Mouse (Mus musculus): Measurements from ENCODE around the gene Tm7sf3.

The Tm7sf3 gene

GRCm38 (mm10) chr6:146631847-146632246 lies 10.8 kb downstream of the Tm7sf3 start:
- in situ Hi-C loops (cut with MboI; ENCODE audit: low pct_unique_long_range_greater_than_20kb in 1 of 2, low sequenced_read_pairs in 2 of 2, unreplicated experiment in 1 of 2) = loop anchor here in 1 of 2 experiments (25.0 kb wide), 1 partner anchor 455 kb away; the partner anchor contains the start of genes Klhl42 and Mansc4

- in situ Hi-C loops (cut with MboI; ENCODE audit: low pct_unique_long_range_greater_than_20kb in 1 of 2, low sequenced_read_pairs in 2 of 2, unreplicated experiment in 1 of 2) = loop anchor here in 1 of 2 experiments (25.0 kb wide), 1 partner anchor 456 kb away; the partner anchor contains the start of genes Klhl42 and Mansc4
These were observed 11.7 kb downstream of the Tm7sf3 start for GRCm38 (mm10) chr6:146630961-146631360.

GRCm38 (mm10) chr6:146629781-146630756 lies 12.6 kb downstream of the Tm7sf3 start:
- in situ Hi-C loops (cut with MboI; ENCODE audit: low pct_unique_long_range_greater_than_20kb in 1 of 2, low sequenced_read_pairs in 2 of 2, unreplicated experiment in 1 of 2) = loop anchor here in 1 of 2 experiments (25.0 kb wide), 1 partner anchor 457 kb away; the partner anchor contains the start of genes Klhl42 and Mansc4

DNA sequence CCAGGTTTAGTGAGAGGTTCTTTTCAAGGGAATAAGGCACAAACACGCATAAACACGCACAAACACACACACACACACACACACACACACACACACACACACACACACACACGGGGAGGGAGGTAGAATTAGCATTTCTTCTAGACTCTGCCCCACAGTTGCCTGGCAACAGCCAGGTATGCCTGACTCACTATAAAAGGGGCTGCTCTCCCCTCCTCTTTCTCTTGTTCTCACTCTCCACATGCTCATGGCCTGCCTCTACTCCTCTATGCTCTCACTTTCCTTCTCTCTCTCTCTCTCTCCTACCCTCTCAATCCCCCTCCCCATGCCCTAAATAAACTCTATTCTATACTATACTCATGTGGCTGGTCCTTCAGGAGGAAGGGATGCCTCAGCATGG lies 14.5 kb downstream of the Tm7sf3 start:
- in situ Hi-C loops (cut with MboI; ENCODE audit: low pct_unique_long_range_greater_than_20kb in 1 of 2, low sequenced_read_pairs in 2 of 2, unreplicated experiment in 1 of 2) = loop anchor here in 1 of 2 experiments (25.0 kb wide), 1 partner anchor 459 kb away; the partner anchor contains the start of genes Klhl42 and Mansc4

DNA sequence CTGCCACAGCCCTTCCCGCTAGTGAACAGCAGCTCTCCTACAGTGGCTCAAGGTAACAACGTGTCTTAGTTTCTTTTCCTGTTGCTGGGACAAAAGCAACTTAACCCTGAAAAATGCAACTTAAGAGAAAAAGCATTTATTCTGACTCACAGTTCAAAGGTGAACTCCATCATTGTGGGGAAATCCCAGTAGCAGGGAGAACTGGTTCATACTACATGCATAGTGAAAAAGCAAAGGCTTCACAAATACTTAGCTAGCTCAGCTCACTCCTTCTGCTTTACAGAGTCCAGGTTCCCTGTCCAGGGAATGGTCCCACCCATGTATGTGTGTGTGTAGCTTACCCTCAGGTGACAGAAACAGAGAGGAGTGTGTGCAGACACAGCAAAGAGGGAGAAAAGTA lies 26.0 kb downstream of the Tm7sf3 start:
- in situ Hi-C loops (cut with MboI; ENCODE audit: low pct_unique_long_range_greater_than_20kb in 1 of 2, low sequenced_read_pairs in 2 of 2, unreplicated experiment in 1 of 2) = no loop called here

GRCm38 (mm10) chr6:146615891-146616290 lies 26.7 kb downstream of the Tm7sf3 start:
- in situ Hi-C loops (cut with MboI; ENCODE audit: low pct_unique_long_range_greater_than_20kb in 1 of 2, low sequenced_read_pairs in 2 of 2, unreplicated experiment in 1 of 2) = no loop called here

- in situ Hi-C loops (cut with MboI; ENCODE audit: low pct_unique_long_range_greater_than_20kb in 1 of 2, low sequenced_read_pairs in 2 of 2, unreplicated experiment in 1 of 2) = no loop called here
These were observed 28.1 kb downstream of the Tm7sf3 start for GRCm38 (mm10) chr6:146614541-146614940.

DNA sequence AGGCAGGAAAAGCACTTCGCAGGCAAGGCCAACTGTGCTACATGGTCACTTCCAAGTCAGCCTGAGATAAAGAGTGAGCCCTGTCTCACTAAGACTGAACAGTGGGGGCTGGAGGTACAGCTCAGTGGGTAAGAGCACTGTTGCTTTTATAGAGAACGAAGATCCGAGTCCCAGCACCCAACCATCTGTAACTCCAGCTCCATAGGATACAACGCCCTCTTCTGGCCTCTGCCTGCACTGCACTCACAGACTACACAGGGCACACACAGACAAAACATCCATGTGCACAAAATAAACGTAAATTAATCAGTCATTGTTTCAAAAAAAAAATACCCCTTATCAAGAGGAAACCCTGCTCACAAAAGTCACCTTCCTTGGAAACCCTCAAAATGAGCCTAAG lies 28.7 kb downstream of the Tm7sf3 start:
- in situ Hi-C loops (cut with MboI; ENCODE audit: low pct_unique_long_range_greater_than_20kb in 1 of 2, low sequenced_read_pairs in 2 of 2, unreplicated experiment in 1 of 2) = no loop called here

DNA sequence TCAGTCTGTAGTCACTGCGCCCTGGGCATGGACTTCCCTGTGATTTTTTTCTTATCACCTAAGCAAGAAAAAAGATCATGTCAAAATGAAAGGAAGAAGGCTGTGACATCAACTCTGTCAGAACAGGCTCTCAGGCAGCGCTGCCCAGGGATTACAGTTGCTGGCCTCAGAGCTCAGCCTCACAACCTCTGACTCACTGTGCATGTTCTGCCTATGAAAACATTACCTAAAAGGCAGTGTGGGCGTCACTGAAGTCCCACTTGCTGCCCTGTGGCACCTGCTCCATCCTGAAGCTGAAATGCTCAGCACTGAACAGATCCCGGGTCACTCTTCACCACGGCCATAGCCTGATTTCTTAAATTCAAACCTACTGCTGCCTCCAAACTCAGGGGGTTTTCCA lies 29.9 kb downstream of the Tm7sf3 start:
- in situ Hi-C loops (cut with MboI; ENCODE audit: low pct_unique_long_range_greater_than_20kb in 1 of 2, low sequenced_read_pairs in 2 of 2, unreplicated experiment in 1 of 2) = no loop called here

GRCm38 (mm10) chr6:146611897-146612296 lies 30.7 kb downstream of the Tm7sf3 start:
- in situ Hi-C loops (cut with MboI; ENCODE audit: low pct_unique_long_range_greater_than_20kb in 1 of 2, low sequenced_read_pairs in 2 of 2, unreplicated experiment in 1 of 2) = no loop called here

- in situ Hi-C loops (cut with MboI; ENCODE audit: low pct_unique_long_range_greater_than_20kb in 1 of 2, low sequenced_read_pairs in 2 of 2, unreplicated experiment in 1 of 2) = no loop called here
These were observed 31.2 kb downstream of the Tm7sf3 start for GRCm38 (mm10) chr6:146611385-146611784.

DNA sequence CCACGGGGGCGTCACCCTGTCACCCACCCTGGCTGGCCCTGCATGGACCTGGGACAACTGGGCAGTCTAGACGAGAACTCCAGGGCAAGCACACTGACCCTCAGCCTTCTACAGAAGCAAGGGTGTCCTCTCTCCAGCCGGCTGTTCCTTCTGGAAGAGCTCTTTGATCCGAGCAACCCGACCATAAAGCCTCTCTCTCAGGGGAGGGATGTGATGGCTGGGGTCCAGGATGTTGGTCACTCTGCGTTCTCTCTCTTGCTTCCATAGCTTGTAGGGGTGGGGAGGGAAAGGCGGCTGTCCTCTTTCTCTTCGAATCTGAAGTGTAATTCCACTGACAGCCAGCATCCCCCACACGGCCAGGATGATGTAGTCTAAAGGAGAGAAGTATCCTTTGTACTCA lies 39.0 kb downstream of the Tm7sf3 start:
- in situ Hi-C loops (cut with MboI; ENCODE audit: low pct_unique_long_range_greater_than_20kb in 1 of 2, low sequenced_read_pairs in 2 of 2, unreplicated experiment in 1 of 2) = no loop called here

DNA sequence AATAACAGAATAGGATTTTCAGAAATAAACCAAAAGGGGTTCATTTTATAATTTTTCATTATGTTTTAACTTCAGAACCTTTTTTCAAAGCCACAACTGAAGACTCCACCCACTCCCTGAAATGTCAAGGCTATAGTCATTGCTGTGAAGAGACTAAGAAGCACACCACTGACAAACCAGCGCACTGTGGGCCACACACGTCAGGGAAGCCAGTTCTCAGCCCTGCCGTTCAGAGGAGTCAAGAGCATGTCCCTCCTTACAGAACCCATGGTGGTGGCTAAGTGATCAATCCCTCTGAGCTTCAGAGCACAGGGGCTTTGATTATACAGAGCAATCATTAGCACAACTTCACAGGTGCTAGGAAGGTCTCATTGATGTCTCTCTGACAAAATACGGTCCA lies 40.0 kb downstream of the Tm7sf3 start:
- in situ Hi-C loops (cut with MboI; ENCODE audit: low pct_unique_long_range_greater_than_20kb in 1 of 2, low sequenced_read_pairs in 2 of 2, unreplicated experiment in 1 of 2) = no loop called here

DNA sequence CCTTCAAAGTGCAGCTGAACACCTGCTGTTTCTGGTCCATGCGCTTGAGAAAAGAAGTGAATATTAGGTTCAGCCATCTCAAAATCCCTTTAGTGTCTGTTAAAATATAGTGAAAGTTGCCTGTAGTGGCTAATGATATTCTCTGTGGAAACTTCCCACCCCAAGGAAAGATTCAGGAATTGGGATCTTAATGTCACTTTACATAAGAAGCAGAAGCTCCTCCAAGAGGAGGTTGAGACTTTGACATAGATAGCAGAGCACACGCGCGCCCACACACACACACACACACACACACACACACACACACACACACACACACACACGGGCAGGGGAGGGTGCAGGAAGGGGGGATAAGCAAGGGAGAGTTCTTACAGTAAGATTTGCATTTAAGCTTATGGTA lies 57.5 kb downstream of the Tm7sf3 start:
- in situ Hi-C loops (cut with MboI; ENCODE audit: low pct_unique_long_range_greater_than_20kb in 1 of 2, low sequenced_read_pairs in 2 of 2, unreplicated experiment in 1 of 2) = no loop called here

DNA sequence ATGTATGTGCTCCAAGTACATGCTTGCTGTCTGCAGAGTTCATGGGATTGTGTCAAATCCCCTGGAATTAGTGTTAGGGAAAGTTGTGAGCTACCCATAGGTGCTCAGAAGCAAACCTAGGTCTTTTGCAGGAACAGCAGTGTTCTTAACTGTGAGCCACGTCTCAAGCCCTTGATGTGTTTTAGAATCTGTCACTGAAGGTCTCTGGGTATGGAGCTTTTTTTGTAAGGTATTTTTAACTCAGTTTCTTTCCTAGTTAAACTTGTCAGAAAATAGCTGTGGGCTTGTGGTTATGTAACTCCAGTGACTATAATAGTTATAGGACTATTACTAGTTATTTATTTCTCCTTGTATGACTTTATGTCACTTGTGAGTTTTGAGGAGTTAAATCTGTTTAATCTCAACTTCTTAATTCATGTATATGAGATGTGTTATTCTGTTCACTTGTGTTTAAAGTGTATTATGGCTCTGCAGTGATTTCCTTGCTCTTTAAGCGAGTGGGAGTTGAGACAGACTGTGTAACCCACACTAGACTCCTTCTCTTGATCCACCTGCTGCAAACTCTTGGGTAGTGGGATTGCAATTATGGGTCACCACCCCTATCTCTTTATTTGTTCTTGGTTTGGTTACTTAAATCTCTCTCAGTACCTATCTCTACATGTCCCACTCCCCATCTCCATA lies 59.1 kb downstream of the Tm7sf3 start:
- in situ Hi-C loops (cut with MboI; ENCODE audit: low pct_unique_long_range_greater_than_20kb in 1 of 2, low sequenced_read_pairs in 2 of 2, unreplicated experiment in 1 of 2) = no loop called here

DNA sequence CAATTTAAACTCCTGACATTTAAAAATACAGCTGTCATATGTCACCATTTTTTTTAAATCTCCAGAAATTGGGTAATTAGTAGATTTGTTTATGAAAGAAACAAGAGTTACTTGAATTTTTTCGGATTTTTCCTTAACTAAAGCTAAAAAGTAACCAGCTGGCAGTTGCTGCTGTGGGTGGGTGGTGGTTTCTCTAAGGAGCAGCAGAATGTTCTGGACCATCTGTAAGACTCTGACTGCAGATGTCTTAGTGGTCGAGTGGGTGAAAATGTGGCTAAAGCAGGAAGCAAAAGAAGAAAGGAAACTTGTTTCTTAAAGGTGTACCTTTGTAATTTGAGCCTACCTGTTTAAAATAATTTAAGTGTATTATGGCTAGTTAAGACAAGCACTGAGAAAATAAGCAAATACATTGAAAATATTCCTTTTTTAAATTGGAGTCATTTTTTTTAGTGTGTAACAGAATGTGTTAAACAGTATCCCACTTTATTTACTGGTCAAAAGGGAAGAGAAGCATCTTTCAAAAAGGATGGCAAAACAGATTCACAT lies 62.2 kb downstream of the Tm7sf3 start:
- in situ Hi-C loops (cut with MboI; ENCODE audit: low pct_unique_long_range_greater_than_20kb in 1 of 2, low sequenced_read_pairs in 2 of 2, unreplicated experiment in 1 of 2) = no loop called here

GRCm38 (mm10) chr6:146578586-146578985 lies 64.0 kb downstream of the Tm7sf3 start:
- in situ Hi-C loops (cut with MboI; ENCODE audit: low pct_unique_long_range_greater_than_20kb in 1 of 2, low sequenced_read_pairs in 2 of 2, unreplicated experiment in 1 of 2) = no loop called here

DNA sequence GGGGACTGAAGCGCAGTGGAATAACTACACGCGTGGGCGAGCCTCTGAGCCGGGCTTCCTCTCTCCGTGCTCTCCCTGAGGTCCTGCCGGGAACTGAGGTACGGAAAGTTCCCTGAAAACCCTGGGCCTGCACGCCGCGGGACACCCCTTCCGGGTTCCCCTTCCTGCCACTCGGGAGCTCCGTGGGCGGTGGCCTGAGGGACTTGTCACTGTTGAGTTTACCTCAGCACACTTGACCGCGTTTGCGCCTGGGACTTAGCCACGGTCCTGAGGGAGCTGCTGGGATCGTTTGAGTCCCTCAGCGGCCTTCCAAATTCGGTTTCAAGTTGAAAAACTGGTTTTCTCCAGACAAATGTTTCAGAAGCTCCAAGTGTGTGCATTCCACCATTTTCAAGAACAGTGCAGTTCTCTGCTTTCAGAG lies 64.5 kb downstream of the Tm7sf3 start:
- in situ Hi-C loops (cut with MboI; ENCODE audit: low pct_unique_long_range_greater_than_20kb in 1 of 2, low sequenced_read_pairs in 2 of 2, unreplicated experiment in 1 of 2) = no loop called here
